ENCODE assay signal across 13 mouse cellular contexts in the genomic region with DNA sequence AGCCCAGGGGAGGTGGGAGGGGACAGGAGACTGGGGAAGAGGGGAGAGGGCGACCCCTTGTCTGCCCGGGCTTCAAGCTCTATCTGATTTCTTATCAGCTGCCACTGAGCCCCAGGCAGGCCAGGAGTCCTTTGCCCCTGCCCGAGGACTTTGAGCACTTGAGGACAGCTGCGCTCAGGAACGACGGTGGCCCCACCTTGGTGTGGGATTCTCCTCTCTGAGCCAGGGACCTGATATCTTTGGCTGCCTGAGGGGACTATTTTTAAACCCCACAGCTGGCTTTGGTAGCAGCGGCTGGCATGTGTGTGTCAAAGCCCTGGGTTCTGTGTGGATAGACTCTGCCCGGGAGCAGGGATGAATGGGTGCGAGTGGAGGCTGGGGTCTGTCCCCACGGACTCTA. TPM values are rescaled to one million over a fixed set of nuclear protein-coding genes. Genes with fewer than 3 reads are reported as not detected.
DNase-seq lines count a peak whose midpoint lies in the region; ATAC-seq and TF ChIP-seq lines count a peak whose summit lies in the region.
"Had no signal": no experiment of that assay in that cellular context is flagged by ENCODE, and none has a peak within 500 bp of the region (broad histone marks: within the 10 kb centered on the region; RNA-seq: fewer than 3 reads in every experiment).

No protein-coding gene starts in this region.

- H3K9me3 ChIP-seq in stomach, embryonic 15.5 days = no peaks in the 10 kb centered on the region
- no peaks in the 10 kb centered on the region for H3K9me3 ChIP-seq in stomach, postnatal 0 days (ENCODE audit: control insufficient read depth, low read length)
- H3K9me3 ChIP-seq in heart, postnatal 0 days (replicated peaks; ENCODE audit: control insufficient read depth, low read length) = no peaks in the 10 kb centered on the region
- H3K9me3 ChIP-seq in hindbrain, embryonic 12.5 days (replicated peaks) = no peaks in the 10 kb centered on the region
- H3K9me3 ChIP-seq: embryonic facial prominence, embryonic 12.5 days; forebrain, embryonic 15.5 days had no signal

- H3K79me2 ChIP-seq in heart, adult 2 months (replicated peaks; ENCODE audit: control insufficient read depth, insufficient read depth, low read length) = no peaks in the 10 kb centered on the region

- no peak; the same call in 1 of the 2 replicates for TF ChIP-seq POLR2A in heart, adult 2 months (IDR thresholded peaks at IDR 0.05; ENCODE audit: insufficient read depth, low read depth, low read length)

- H3K36me3 ChIP-seq in stomach, embryonic 15.5 days = no peaks in the 10 kb centered on the region
- no peaks in the 10 kb centered on the region for H3K36me3 ChIP-seq in stomach, postnatal 0 days (ENCODE audit: control insufficient read depth, insufficient read depth, low read length)
- H3K36me3 ChIP-seq in heart, adult 2 months (ENCODE audit: control insufficient read depth, insufficient read depth, low read length) = no peaks in the 10 kb centered on the region
- H3K36me3 ChIP-seq in heart, postnatal 0 days (replicated peaks; ENCODE audit: control insufficient read depth, insufficient read depth, low read length) = no peaks in the 10 kb centered on the region
- H3K36me3 ChIP-seq in hindbrain, embryonic 12.5 days = no peaks in the 10 kb centered on the region
- H3K36me3 ChIP-seq: embryonic facial prominence, embryonic 12.5 days; forebrain, embryonic 15.5 days had no signal

- H3K27ac ChIP-seq in stomach, embryonic 15.5 days = no peak overlapping the region
- no peak overlapping the region for H3K27ac ChIP-seq in stomach, postnatal 0 days (replicated peaks)
- H3K27ac ChIP-seq in heart, adult 2 months = peak overlapping the region; percentile 69
- H3K27ac ChIP-seq in heart, postnatal 0 days (ENCODE audit: low read depth) = peak overlapping the region; percentile 86
- H3K27ac ChIP-seq in hindbrain, embryonic 12.5 days = no peak overlapping the region
- H3K27ac ChIP-seq: embryonic facial prominence, embryonic 12.5 days; forebrain, embryonic 15.5 days; hindbrain, postnatal 0 days; kidney, postnatal 0 days had no signal

- 0 out of 2 replicates have a peak, but pooled peaks have one; percentile 6 for ATAC-seq in stomach, embryonic 15.5 days (ENCODE audit: insufficient read depth, low FRiP score, low read depth)
- no peak for ATAC-seq in stomach, postnatal 0 days (ENCODE audit: low FRiP score, low TSS enrichment)
- peak; percentile 68 for ATAC-seq in heart, postnatal 0 days (ENCODE audit: insufficient read depth, low read depth)
- no peak for ATAC-seq in hindbrain, embryonic 12.5 days (ENCODE audit: low FRiP score)
- ATAC-seq: forebrain, embryonic 15.5 days; hindbrain, postnatal 0 days had no signal

- TF ChIP-seq EP300 in stomach, postnatal 0 days (optimal IDR thresholded peaks at IDR 0.05) = no peak
- TF ChIP-seq EP300 in heart, adult 2 months (IDR thresholded peaks at IDR 0.05; ENCODE audit: insufficient read depth, low read depth, low read length) = no peak
- no peak for TF ChIP-seq EP300 in heart, postnatal 0 days (IDR thresholded peaks at IDR 0.05; ENCODE audit: low read depth)

- no peak overlapping the region for H3K4me3 ChIP-seq in stomach, embryonic 15.5 days (replicated peaks)
- no peak overlapping the region for H3K4me3 ChIP-seq in stomach, postnatal 0 days (ENCODE audit: low read depth, low read length)
- H3K4me3 ChIP-seq in heart, adult 2 months = no peak overlapping the region
- H3K4me3 ChIP-seq in heart, postnatal 0 days (ENCODE audit: low read depth, low read length) = no peak overlapping the region
- no peak overlapping the region for H3K4me3 ChIP-seq in hindbrain, embryonic 12.5 days
- H3K4me3 ChIP-seq: embryonic facial prominence, embryonic 12.5 days; forebrain, embryonic 15.5 days had no signal

- WGBS in stomach, embryonic 15.5 days = 46% methylated on average over 10 of the region's 10 CpGs
- WGBS in stomach, postnatal 0 days = 38% methylated on average over 10 of the region's 10 CpGs
- WGBS in heart, adult 2 months = 30% methylated on average over 10 of the region's 10 CpGs
- WGBS in heart, postnatal 0 days = 15% methylated on average over 10 of the region's 10 CpGs
- WGBS in hindbrain, embryonic 12.5 days = 71% methylated on average over 10 of the region's 10 CpGs

- DNase-seq in stomach, postnatal 0 days (ENCODE audit: low spot score) = no peak
- DNase-seq in heart, adult 2 months = peak in 1 of 2 experiments; percentile 65
- DNase-seq in heart, postnatal 0 days (ENCODE audit: low spot score) = peak; percentile 75
- DNase-seq in skeletal muscle tissue, adult 2 months (ENCODE audit: low read depth, low spot score) = peak; percentile 90
- DNase-seq in urinary bladder, postnatal 36 days (ENCODE audit: low spot score in 2 of 2) = no peak
- DNase-seq: cerebellum, adult 9-11 months; lung, postnatal 10 days had no signal

- H3K27me3 ChIP-seq in stomach, embryonic 15.5 days (replicated peaks) = no peaks in the 10 kb centered on the region
- no peaks in the 10 kb centered on the region for H3K27me3 ChIP-seq in stomach, postnatal 0 days (ENCODE audit: control insufficient read depth, insufficient read depth, low read length)
- no peaks in the 10 kb centered on the region for H3K27me3 ChIP-seq in heart, adult 2 months (ENCODE audit: control insufficient read depth, insufficient read depth, low read length)
- H3K27me3 ChIP-seq in heart, postnatal 0 days (ENCODE audit: control insufficient read depth, insufficient read depth, low read length) = no peaks in the 10 kb centered on the region
- peaks cover 3% of the 10 kb centered on the region; the same call in 1 of the 2 replicates for H3K27me3 ChIP-seq in hindbrain, embryonic 12.5 days
- H3K27me3 ChIP-seq: embryonic facial prominence, embryonic 12.5 days; forebrain, embryonic 15.5 days had no signal

- intact Hi-C loops in heart, adult 2 months (cut with DNase I) = no loop called here

- no peak for TF ChIP-seq CTCF in stomach, postnatal 0 days (IDR thresholded peaks at IDR 0.05; ENCODE audit: low read depth)
- no peak for TF ChIP-seq CTCF in heart, adult 2 months (IDR thresholded peaks at IDR 0.05)
- TF ChIP-seq CTCF in heart, postnatal 0 days (IDR thresholded peaks at IDR 0.05; ENCODE audit: low read depth) = no peak

- no peak overlapping the region for H3K9ac ChIP-seq in stomach, embryonic 15.5 days
- no peak overlapping the region for H3K9ac ChIP-seq in stomach, postnatal 0 days (ENCODE audit: low read length)
- H3K9ac ChIP-seq in heart, adult 2 months (ENCODE audit: low read depth, low read length) = peak overlapping the region; percentile 9; the same call in 1 of the 2 replicates
- H3K9ac ChIP-seq in heart, postnatal 0 days (replicated peaks; ENCODE audit: low read depth, low read length) = 0 out of 2 replicates have a peak overlapping the region, but pooled peaks have one; percentile 35
- no peak overlapping the region for H3K9ac ChIP-seq in hindbrain, embryonic 12.5 days
- H3K9ac ChIP-seq: embryonic facial prominence, embryonic 12.5 days; forebrain, embryonic 15.5 days had no signal

- H3K4me2 ChIP-seq in stomach, embryonic 15.5 days = no peak overlapping the region
- no peak overlapping the region for H3K4me2 ChIP-seq in stomach, postnatal 0 days (replicated peaks; ENCODE audit: low read depth)
- H3K4me2 ChIP-seq in heart, postnatal 0 days (ENCODE audit: low read depth, low read length) = peak overlapping the region; percentile 32; the same call in 1 of the 2 replicates
- no peak overlapping the region for H3K4me2 ChIP-seq in hindbrain, embryonic 12.5 days (replicated peaks)
- H3K4me2 ChIP-seq: embryonic facial prominence, embryonic 12.5 days; forebrain, embryonic 15.5 days had no signal

- no peaks in the 10 kb centered on the region for H3K4me1 ChIP-seq in stomach, embryonic 15.5 days
- H3K4me1 ChIP-seq in stomach, postnatal 0 days (replicated peaks; ENCODE audit: control insufficient read depth, insufficient read depth) = no peaks in the 10 kb centered on the region
- H3K4me1 ChIP-seq in heart, adult 2 months (ENCODE audit: control insufficient read depth, insufficient read depth, low read length) = no peaks in the 10 kb centered on the region; the same call in 1 of the 2 replicates
- peaks cover 38% of the 10 kb centered on the region for H3K4me1 ChIP-seq in heart, postnatal 0 days (ENCODE audit: control insufficient read depth, insufficient read depth)
- peaks cover 15% of the 10 kb centered on the region for H3K4me1 ChIP-seq in hindbrain, embryonic 12.5 days
- H3K4me1 ChIP-seq: forebrain, embryonic 15.5 days had no signal

RNA-seq across cellular contexts. Expression of gene Rbm38, which starts 37.3 kb away (rescaled TPM):
- polyA plus RNA-seq in stomach, embryonic 15.5 days (2015; fragmentation: Nextera tagmentation; extraction: Ambion mirVana) = 43.6 and 56.6 TPM in 2 replicates
- 24.9 and 25.4 TPM in 2 replicates for polyA plus RNA-seq in stomach, postnatal 0 days (2015; fragmentation: Nextera tagmentation; extraction: Ambion mirVana)
- total RNA-seq in heart, adult 2 months (2021) = 100 to 1,000 TPM; 173 to 203 TPM
- polyA plus RNA-seq in heart, adult 2 months (2012; rRNA removed) = 342 and 529 TPM in 2 replicates
- total RNA-seq in heart, postnatal 0 days (2014; rRNA removed; ENCODE audit: low replicate concordance) = 85.0 and 119 TPM in 2 replicates
- 122 and 135 TPM in 2 replicates for polyA plus RNA-seq in heart, postnatal 0 days (2015; fragmentation: Nextera tagmentation; extraction: Ambion mirVana)
- polyA plus RNA-seq in hindbrain, embryonic 12.5 days (2016; fragmentation: Nextera tagmentation; extraction: Ambion mirVana) = 38.9 and 44.8 TPM in 2 replicates

RNA-seq across cellular contexts. Expression of gene Rae1, which starts 57.7 kb away (rescaled TPM):
- polyA plus RNA-seq in stomach, embryonic 15.5 days (2015; fragmentation: Nextera tagmentation; extraction: Ambion mirVana) = 110 and 118 TPM in 2 replicates
- polyA plus RNA-seq in stomach, postnatal 0 days (2015; fragmentation: Nextera tagmentation; extraction: Ambion mirVana) = 66.8 and 68.7 TPM in 2 replicates
- 10 to 100 TPM; 22.8 to 23.0 TPM for total RNA-seq in heart, adult 2 months (2021)
- 27.8 and 44.8 TPM in 2 replicates for polyA plus RNA-seq in heart, adult 2 months (2012; rRNA removed)
- total RNA-seq in heart, postnatal 0 days (2014; rRNA removed; ENCODE audit: low replicate concordance) = 80.2 and 83.4 TPM in 2 replicates
- 70.5 and 76.7 TPM in 2 replicates for polyA plus RNA-seq in heart, postnatal 0 days (2015; fragmentation: Nextera tagmentation; extraction: Ambion mirVana)
- 111 and 126 TPM in 2 replicates for polyA plus RNA-seq in hindbrain, embryonic 12.5 days (2016; fragmentation: Nextera tagmentation; extraction: Ambion mirVana)

Comparison
In these comparisons a context has a peak if more than half of its experiments do, and no peak if none do; other contexts are left out.
1. ATAC-seq: peak in stomach, embryonic 15.5 days (single experiment) and heart, postnatal 0 days (single experiment); none in stomach, postnatal 0 days (single experiment) and hindbrain, embryonic 12.5 days (single experiment).
2. H3K27ac ChIP-seq: peak in heart, adult 2 months (single experiment) and heart, postnatal 0 days (single experiment); none in stomach, embryonic 15.5 days (single experiment), stomach, postnatal 0 days (single experiment) and hindbrain, embryonic 12.5 days (single experiment).
3. H3K9ac ChIP-seq: peak in heart, adult 2 months (single experiment) and heart, postnatal 0 days (single experiment); none in stomach, embryonic 15.5 days (single experiment), stomach, postnatal 0 days (single experiment) and hindbrain, embryonic 12.5 days (single experiment).
4. DNase-seq: peak in heart, postnatal 0 days (single experiment) and skeletal muscle tissue, adult 2 months (single experiment); none in stomach, postnatal 0 days (single experiment) and urinary bladder, postnatal 36 days (0 of 2).